Mouse (Mus musculus) urinary bladder, adult 2 months (tissue): ENCODE measurements around the gene E2f8. TPM values are rescaled to one million over a fixed set of nuclear protein-coding genes. Genes with fewer than 3 reads are reported as not detected.

Experiments
- DNase-seq: peaks from one replicate; pipeline ENCODE4 v3.0.0; 2022; ENCODE audit warnings: low spot score
- polyA plus RNA-seq: library from polyadenylated mRNA; depleted of rRNA; stranded (reverse); fragments of >200 nt; gene quantifications from 2 replicates; pipeline ENCODE4 v1.2.3, GENCODE M21; 2012; rRNA removed

Gene E2f8
- 0.48 and 0.60 TPM in 2 replicates for polyA plus RNA-seq

DNA sequence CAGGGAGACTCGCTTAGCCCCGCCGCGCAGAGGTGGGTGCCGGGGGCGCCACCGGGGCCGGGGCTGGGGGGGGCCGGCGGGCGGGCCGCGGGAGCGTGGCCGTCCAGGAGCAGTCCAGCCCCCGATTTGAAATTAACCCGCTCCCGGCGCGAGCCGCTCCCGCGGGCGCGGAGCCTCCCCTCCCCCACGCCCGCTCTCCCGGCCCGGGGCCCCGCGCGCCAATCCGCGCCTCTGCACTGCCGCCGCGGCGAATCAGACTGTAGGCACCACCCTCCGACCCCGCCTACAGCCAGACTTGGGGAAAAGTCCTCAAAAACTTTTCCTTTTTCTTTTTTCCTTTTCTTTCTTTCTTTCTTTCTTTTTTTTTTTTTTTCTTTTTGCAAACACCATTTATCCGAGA lies at the start of gene E2f8:
TSS of gene E2f8 (minus strand) at position 111 of the 400 bp plus-strand sequence.
- DNase-seq = peak; percentile 59

DNA sequence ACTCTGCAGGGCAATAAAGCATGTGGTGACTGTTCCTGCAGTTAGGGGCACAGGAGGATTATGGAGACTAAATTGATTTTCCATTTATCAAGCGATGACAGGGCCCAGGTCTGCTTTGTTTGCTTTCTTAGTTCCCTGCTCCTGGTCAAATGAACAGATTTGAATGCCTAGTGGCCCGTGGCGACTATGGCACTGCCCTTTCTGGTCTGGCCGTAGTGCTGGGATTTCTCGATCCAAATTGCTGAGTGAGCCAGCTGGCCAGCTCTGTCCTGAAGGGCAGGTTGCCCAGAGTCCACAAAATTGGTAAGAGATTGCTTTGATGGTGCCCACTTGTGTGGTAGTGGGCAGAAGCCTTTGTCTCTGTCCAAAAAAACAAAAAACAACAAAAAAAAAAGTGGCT lies 49.0 kb upstream of the E2f8 start:
- DNase-seq = no peak

DNA sequence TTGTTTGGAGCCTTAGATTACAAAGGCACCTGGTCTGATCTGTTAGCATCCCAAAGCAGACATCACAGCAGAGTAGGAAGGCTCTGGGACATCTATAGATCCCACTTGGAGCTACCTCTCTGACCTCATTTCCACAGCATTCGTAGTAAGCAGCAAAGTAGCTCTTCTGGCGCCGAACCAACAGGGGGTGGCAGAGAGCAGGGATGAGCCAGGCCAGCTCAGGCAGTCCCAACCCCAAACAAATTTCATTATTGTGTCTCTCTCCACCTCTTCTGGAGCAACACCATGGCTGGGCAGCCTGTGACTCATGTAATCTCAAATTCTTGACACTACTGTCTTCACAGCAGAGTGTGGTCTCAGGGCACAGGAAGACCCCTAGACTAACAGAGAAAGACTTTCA lies 47.0 kb upstream of the E2f8 start:
- peak; percentile 49 for DNase-seq

DNA sequence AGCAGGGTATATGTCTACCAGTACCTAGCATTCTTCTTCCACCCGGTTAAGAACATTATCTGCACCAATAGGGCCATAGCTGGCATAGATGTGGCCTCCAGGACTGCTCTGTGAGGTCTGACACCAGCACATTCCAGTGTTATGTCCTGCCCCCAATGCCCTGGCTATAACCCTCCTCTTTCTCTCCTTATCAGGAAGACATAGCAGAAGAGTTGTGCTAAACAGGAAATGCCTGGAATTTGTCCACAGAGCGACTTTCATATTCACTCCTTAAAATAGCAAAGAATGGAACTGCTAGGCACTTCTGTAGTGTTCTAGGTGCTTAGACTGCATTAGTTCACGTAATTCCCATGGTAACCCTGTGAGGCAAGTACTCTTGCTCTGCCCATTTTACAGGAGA lies 43.8 kb upstream of the E2f8 start:
- DNase-seq = no peak

DNA sequence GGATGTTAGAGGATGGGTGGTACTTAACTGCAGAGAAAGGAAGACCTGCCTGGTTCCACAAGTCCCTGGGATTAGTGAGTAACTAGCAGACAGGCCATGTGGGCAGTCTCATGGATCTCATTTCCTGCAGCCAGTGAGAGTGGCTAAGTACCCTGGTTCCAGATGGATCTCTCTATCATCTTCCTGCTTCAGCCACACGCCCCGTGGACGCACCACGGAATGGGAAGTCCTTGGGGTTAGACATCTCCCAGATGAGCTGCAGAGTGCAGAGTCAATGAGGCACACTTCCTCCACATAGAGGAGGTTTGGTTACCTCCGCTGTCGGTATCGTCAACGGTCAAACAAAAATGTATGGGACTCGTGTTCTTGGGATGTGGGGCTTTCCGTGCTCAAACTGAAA lies 42.2 kb upstream of the E2f8 start:
- DNase-seq = no peak

DNA sequence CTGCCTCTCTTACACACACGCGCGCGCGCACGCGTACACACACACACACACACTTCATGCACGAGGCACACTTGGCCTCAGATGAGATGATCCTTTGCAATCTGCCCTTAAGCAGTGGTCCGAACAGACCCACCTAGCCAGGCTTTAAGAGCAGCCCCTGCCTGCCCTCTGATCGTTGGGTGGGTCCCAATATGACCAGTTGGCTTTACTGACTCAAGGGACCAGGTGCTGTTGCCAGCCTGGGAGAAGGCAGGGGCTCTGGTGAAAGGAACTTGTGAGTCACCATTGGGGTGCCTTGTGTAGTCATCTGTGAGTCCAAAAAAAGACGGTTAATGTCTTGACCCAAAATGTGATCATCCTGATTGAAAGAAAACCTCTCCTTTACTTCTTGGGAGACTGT lies 37.0 kb upstream of the E2f8 start:
- DNase-seq = no peak

DNA sequence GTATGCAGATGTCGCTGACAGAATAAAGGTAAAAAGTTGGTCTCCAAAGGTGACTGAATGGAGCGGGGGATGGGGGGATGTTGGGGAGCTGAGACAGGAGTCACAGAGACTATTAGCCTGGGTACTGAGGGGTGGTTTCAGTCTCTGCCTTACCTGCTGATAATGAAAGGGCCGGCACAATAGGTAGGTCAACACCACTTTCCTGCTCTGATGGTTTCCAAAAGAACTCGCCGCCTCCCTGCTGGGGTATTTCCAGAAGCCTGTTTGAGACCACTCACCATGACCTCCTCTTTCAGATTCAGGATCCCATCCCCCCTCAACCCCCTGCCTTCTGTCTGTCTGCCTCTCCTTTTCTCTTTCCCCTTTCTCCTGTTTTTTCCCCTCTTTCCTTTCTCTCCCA lies 36.6 kb upstream of the E2f8 start:
- DNase-seq = no peak

DNA sequence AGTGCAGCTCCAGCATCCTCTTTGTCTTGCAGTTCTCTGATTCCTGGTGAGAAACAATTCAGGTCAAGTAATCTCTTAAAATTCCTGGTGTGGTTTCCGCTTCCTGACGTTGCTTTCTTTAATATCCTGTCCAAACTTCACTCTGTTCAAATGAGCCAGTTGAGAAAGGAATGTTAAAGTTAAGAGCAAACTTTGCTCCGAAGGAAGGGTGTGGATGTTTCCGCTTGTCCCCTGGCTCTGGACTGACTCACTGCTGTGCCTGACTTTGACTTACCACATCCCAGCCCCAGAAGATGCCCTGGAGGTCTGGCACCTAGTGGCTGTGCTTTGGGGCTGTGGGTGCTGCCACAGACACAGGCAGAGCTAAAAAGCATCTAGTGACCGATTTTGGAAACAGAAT lies 36.1 kb upstream of the E2f8 start:
- DNase-seq = no peak

DNA sequence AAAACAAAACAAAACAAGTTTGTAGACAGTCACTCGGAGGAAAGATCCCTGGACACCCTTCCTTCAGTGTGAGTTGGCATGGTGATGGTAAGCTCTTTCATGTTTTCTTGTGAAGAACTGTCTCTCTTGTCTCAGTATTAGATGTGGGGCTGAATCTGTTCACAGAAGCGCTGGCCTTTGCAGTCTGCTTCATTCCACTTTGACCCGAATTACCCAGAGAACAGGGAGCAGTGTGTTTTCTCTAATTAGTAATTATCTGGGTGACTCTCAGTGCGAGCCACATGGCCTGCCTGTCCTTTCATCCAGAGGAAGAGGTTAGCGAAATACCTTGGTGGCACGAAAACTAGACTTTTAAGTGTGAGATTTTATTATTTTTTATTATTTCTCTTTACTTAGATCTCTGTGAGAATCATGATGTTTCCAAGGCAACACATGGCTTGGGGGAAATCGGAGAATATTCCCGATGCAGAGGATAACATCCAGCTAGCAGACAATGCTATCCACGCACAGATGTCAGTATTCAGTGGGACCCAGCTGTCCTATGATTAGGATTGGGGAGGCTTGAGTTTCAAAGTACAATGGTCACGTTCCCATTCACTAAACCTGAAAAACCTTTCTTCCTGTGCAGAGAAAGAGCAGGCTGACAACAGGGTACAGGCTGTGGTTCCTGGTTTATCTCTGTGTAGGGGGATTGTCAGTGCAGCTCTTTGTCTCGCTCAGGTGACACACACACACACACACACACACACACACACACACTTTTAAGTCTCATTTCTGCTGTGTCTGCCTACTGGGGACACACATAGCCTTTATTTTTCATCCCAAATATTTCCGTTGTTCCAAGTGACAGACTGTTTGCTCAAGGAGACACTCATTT lies 33.5 kb upstream of the E2f8 start:
- no peak for DNase-seq

DNA sequence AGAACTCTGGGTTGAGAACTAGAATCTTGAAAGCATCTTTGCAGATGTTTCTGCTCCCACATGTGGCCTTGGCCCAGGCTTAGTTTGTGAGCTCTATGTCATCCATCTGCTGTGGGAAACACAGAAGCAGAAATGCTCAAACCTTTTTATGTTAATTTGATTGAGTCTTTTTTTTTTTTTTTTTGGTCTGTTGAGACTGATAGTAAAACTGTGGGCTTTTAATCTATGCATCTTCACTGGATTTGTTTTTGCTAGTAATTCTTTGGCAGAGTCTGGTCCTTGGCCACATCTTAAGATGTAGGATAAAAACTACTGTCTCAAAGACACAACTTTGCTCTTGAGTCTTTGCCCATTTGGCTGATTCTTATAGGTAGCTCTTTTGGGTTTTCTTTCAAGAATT lies 29.8 kb upstream of the E2f8 start:
- DNase-seq = no peak

DNA sequence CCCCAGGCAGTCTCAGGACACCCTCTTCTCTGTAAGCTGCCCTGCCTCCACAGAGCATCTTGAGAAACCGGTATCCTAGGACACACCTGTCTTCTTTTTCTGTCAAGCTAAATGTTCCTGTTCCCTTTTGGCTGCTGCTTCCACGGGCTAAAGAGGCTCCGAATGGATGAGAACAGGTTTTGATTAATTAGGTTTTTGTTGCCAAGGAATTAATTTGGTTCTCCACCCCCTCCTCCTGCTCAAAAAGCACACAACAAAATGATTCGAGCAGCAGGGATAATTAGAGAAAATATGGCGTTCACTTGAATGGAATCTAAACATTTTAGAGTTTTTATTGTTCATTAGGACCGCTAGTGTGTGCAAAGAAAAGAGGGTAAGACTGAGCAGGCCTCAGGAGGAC lies 28.9 kb upstream of the E2f8 start:
- no peak for DNase-seq

DNA sequence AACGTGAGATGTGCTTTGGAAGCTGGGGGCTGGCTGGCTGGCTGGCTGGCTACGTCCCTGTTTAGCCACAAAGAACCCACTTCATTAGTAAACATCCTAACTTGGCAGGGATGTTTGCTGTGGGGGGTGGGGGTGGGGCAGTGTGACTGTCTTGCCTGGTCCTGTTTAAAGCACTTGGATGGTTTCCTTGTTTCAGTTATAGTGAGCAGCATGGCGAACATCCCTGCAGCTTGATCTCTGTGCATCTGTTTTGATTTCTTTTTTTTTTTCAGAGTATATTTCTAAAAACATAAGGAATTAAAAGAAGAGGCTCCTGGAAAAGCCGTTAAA lies 27.9 kb upstream of the E2f8 start:
- DNase-seq = no peak

DNA sequence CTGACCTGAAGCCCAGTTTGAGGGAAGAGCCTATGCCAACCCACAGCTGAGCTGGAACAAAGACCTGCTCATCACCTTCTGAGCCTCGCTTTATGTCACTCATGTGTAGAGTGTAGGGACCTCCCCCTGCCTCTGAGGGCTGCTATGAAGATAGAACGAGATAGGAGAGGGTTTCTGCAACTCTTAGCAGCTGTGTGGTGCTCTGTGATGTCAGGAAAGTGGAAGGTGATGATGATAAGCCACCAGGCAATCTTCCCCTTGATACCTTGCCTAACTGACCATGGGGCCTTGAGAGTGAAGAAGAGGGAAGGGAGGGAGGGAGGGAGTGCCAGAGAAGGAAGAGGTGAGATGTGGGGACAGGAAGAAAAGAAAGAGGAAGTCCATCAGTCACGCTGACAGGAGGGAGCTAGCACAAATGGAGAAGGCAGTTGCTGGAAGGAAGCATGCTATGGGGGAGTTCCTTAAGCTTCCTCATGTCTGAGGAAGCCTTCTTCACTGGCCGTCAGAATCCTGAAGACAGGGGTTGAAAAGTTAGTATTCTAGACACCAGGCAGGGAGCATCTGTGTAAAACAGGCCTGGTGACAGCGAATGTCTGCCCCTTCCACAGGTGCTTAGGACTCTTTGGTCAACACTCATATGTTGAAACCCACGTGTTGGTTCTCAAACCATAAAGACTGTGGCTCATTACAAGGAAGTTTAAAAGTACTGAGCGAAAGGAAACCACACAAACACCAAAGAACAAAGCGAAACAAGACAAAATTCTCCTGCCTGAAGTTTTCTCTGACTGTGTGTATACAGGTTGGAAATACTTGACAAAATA lies 27.3 kb upstream of the E2f8 start, which contains the start of gene Nav2:
TSS of gene Nav2 (plus strand) at position 196 of the 821 bp plus-strand sequence.
- no peak for DNase-seq

DNA sequence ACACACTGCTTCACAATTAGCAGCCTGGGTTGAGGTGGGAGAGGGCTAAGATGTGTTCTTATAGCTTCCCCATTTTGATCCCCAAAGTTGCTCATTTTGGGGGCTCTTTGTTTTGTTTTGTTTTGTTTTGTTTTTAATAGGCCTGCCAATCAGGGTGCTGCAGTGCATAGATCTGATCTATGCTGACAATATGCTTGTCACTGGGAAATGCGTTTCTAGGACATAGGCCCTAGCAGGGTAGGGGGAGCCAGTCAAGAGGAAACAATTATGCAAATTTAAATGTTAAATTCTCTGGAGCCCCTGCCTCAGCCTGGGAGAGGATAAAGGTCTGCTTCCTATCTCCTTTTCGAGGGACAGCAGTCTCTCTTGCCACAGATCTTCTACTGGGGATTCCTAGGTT lies 21.1 kb upstream of the E2f8 start:
- DNase-seq = no peak

DNA sequence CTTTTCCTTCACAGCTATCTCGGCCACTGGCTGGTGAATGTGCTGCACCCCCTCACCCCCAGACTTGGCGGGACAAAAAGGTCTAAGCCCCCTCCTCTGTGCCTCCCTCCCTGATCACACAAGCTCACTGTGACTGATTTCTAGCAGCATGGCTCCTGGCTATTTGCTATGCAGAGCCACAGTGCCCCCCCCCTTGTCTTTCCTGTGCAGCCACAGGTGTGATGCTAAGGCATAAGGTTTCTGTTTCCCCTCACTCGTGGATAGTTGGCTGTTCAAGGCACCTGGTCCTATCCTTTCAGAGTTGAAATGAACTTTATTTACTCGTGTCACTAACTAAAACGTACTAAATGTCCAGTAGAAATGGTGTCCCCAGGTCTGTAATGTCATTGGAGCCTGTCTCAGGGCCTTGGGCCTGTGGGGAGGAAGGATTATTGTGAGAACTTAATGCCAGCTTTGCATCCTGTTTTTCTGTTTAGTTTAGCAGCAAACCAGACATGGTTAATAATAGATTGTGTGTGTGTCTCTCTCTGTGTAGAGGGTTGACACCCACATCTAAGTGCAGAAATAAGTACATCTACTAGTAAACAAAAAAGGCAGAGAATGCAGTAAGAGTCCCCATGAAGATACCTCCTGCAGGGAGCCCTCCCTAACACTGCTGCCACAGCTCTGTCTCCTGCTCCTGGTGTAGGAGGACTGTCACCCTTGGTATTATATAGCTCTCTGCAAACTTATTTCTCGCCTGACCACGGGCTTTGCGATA lies 19.2 kb upstream of the E2f8 start:
- no peak for DNase-seq

DNA sequence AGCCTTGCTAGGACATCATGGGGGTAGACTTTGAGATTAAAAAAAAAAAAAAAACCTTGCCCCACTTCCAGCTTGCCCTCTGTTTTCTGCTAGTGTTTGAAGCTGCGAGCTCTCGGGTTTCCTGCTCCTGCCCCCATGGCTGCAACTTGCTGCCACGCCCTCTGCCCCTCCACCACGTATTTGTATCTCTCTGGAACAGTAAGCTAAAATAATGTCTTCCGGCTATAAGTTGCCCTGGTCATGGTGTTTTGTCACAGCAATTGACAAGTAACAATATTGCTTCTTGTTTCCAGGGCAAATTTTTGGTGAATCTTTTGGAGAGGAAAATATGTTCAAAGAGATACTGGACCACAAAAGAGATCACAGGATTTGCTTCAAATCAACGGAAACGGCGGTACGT lies 17.0 kb upstream of the E2f8 start:
- no peak for DNase-seq

DNA sequence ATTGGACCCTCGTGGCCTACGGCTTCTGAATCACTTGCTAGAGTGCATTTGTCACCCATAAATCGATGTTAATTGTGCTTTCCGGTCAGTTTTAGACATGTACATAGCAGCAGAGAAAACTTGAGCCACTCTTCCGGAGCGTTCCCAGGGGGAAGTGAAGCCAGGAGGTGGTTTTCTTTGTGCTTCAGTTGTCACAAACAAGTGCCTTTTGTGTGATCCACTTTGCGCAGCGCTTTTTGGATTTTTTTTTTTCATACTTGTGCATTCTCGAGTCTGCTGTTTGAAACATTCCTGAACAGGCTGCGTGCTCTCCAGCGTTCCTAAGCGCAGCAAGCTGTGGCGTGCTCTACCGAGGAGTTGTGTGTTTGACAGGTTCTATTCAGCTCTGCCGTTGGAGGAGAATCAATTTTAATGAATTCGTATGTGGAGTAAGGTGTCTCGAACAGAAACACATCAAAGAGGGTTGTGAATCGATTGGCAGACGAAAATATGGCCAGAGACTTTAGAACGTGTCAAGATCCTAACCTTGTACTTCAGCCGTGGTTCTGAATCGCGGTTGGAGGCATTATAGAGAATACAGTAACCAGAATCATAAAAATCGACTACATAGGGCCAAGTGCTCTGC lies 16.3 kb upstream of the E2f8 start:
- DNase-seq = no peak

DNA sequence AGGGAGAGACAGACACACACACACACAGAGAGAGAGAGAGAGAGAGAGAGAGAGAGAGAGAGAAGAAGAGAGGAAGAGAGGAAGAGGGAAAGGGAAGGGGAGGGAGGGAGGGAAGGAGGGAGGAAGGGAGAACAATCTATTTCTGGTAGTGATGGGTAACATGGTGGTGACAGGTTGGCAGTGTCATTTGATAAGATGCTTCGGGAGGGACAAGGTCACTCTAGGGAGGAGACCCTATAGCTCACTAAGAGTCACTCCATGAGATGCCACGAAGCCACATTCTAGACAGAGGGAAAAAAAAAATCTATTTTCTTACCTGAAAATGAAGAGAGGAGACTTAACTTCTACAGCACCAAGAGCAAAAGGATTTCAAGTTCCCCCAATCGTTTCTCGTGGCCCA lies 14.7 kb upstream of the E2f8 start:
- DNase-seq = no peak

DNA sequence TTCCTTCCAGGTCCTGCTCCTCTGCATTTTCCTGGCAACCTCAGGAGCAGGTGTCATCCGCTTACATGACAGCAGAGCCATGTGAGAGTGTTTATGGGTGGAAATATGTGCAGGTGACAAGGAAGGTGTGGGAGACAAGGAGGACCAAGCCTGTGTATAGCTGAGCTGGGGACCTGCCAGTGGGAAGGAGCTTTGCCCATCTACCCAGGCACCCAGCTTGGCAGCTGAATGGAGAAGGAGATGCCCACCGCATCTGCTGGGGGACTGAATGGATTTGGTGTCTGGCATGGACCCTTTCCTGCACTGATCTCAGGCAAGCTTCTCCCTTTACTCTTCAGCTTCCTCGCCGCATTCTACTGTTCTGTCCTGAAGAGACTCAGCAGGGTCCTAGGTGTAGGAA lies 14.1 kb upstream of the E2f8 start:
- DNase-seq = no peak

DNA sequence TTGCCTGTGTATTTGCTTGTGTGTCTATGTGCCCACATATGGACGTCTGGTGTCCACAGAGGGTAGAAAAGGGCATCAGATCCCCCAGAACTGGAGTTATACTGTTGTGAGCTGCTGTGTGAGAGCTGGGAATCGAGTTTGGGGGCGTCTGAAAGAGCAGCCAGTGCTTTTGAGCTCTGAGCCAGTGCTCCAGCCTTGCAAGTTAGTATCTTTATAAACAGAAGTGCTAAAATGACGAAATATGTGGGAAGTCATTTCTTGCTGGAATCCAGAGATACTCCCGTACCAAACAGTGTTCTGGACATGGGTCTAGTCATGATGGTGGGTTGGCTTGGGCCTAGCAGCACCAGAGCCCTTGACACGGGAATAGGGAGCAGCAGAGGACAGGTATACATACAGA lies 13.4 kb upstream of the E2f8 start:
- DNase-seq = no peak

DNA sequence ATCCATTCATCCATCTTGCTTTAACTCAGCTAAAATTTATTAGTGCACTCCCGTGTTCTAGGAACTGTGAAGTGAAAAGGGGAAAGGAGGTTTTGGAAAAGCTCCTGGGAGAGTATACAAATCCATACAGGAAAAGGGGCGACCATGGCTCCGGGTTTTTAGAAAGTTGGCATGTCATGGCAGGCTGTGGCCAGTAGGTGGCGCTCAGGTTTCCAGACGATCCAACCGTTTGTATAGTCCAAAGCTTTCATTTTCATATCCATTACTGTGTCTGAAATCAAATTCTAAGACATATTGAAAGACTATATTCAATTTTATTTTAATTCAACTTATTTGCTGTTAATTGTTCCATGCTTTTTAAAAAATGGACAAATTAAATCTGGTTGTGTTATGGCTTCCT lies 12.8 kb upstream of the E2f8 start:
- peak; percentile 38 for DNase-seq

DNA sequence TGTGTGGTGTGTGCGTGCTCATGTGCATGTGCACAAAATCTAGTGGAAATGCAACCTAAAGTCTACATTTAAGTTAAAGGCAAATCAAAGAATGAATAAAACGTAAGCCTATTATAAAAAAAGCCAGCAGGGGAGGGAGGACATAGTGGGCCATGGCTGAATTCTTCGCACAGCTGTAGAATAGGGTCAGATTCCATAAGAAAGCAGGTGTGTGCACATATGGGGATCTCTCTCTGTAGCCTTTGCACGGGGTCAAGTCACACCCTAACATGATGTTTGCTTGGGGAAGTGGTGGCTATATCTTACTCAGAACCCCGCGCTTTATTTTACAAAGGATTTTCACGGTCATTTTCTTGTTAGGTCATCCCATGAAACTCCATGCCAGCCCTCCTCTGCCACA lies 11.7 kb upstream of the E2f8 start:
- DNase-seq = no peak
